Mouse (Mus musculus) forelimb bud, embryonic 11.5 days (tissue): ENCODE data around the gene Spats2.
"Not testable (repeated sequence)": the region's sequence is repeated elsewhere in the genome, so short reads cannot be mapped to it uniquely, and the experiment has no call there.

Experiments used
- DNase-seq: peaks from one replicate; pipeline ENCODE4 v3.0.0-alpha.2; 2012; ENCODE audit warnings: low read depth, low spot score

Gene Spats2

GRCm38 (mm10) chr15:99138389-99138788 is 12.7 kb downstream of the Spats2 start:
- DNase-seq = no peak

GRCm38 (mm10) chr15:99139669-99140068 is 14.0 kb downstream of the Spats2 start:
- peak; percentile 52 for DNase-seq

GRCm38 (mm10) chr15:99150516-99150915 is 24.8 kb downstream of the Spats2 start:
- DNase-seq = no peak

GRCm38 (mm10) chr15:99151324-99151723 is 25.6 kb downstream of the Spats2 start:
- DNase-seq = no peak

- DNase-seq = no peak
Measured at GRCm38 (mm10) chr15:99153466-99153865, 27.8 kb downstream of the Spats2 start.

GRCm38 (mm10) chr15:99154515-99154914 is 28.8 kb downstream of the Spats2 start:
- not testable (repeated sequence) for DNase-seq

- DNase-seq = no peak
Measured at GRCm38 (mm10) chr15:99163512-99164365, 38.0 kb downstream of the Spats2 start.

- DNase-seq = no peak
Measured at GRCm38 (mm10) chr15:99172131-99172530, 46.4 kb downstream of the Spats2 start.

- no peak for DNase-seq
Measured at GRCm38 (mm10) chr15:99179639-99180038, 53.9 kb downstream of the Spats2 start.

- no peak for DNase-seq
Measured at GRCm38 (mm10) chr15:99184217-99184914, 58.6 kb downstream of the Spats2 start.

GRCm38 (mm10) chr15:99194358-99194757 is 68.6 kb downstream of the Spats2 start:
- DNase-seq = no peak

- DNase-seq = peak; percentile 33
Measured at GRCm38 (mm10) chr15:99195043-99195442, 69.3 kb downstream of the Spats2 start.

- no peak for DNase-seq
Measured at GRCm38 (mm10) chr15:99198761-99199160, 73.0 kb downstream of the Spats2 start.

GRCm38 (mm10) chr15:99205959-99206358 is 80.2 kb downstream of the Spats2 start:
- no peak for DNase-seq

GRCm38 (mm10) chr15:99213183-99213582 is 87.5 kb downstream of the Spats2 start:
- no peak for DNase-seq

- no peak for DNase-seq
Measured at GRCm38 (mm10) chr15:99214941-99215340, 89.2 kb downstream of the Spats2 start.

- no peak for DNase-seq
Measured at GRCm38 (mm10) chr15:99215741-99216463, 90.2 kb downstream of the Spats2 start.

GRCm38 (mm10) chr15:99217630-99218029 is 91.9 kb downstream of the Spats2 start:
- no peak for DNase-seq

GRCm38 (mm10) chr15:99221315-99221952 is 95.7 kb downstream of the Spats2 start:
- DNase-seq = peak; percentile 82

- no peak for DNase-seq
Measured at GRCm38 (mm10) chr15:99222794-99223584, 97.3 kb downstream of the Spats2 start.
